Mouse (Mus musculus) cerebellum, adult 11 months (tissue): ENCODE data around the gene Gm10354.
"Not testable (repeated sequence)": the region's sequence is repeated elsewhere in the genome, so short reads cannot be mapped to it uniquely, and the experiment has no call there.

Experiments
- DNase-seq: peaks from one replicate; pipeline ENCODE4 v3.0.0; 2022

Gm10354 gene

DNA sequence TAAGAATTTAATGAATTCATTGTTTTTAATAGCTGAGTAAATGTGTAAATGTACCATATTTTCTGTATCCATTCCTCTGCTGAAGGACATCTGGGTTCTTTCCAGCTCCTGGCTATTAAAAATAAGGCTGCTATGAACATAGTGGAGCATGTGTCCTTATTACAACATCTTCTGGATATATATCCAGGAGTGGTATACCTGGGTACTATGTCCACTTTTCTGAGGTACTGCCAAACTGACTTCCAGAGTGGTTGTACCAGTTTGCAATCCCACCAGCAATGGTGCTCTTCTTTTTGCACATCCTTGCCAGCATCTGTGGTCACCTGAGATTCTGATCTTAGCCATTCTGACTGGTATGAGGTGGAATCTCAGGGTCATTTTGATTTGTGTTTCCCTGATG, 25.1 kb downstream of the Gm10354 start:
- DNase-seq: not testable (repeated sequence)

DNA sequence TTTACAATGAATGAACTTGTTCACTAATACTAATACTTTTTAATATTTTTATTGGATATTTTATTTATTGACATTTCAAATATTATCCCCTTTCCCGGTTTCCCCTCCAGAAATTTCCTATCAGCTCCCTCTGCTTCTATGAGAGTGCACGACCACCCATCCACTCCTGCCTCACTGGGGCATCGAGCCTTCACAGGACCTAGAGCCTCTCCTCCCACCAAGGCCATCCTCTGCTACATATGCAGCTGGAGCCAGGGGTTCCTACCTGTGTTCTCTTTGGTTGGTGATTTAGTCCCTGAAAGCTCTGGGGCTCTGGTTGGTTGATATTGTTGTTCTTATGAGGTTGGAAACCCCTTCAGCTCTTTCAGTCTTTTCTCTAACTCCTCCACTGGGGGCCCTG, 26.0 kb downstream of the Gm10354 start:
- not testable (repeated sequence) for DNase-seq

DNA sequence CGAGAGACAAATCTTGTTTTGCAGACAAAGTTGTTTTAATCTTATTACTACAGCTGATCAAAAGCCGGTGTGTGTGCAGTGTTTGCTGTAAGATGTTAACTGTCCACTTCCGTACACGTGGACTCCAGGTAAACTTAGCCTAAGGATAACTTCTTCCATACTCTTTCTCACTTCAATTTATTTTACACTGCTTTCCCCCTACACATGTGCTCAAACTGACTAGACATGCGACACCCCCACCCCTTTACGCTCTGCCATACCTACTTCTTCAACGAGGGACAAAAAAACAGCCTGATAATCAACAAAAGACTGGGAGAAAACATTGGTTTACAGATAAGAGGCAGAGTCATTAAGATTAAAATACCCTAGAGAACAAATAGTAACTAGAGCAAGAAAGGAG, 26.9 kb downstream of the Gm10354 start:
- not testable (repeated sequence) for DNase-seq

DNA sequence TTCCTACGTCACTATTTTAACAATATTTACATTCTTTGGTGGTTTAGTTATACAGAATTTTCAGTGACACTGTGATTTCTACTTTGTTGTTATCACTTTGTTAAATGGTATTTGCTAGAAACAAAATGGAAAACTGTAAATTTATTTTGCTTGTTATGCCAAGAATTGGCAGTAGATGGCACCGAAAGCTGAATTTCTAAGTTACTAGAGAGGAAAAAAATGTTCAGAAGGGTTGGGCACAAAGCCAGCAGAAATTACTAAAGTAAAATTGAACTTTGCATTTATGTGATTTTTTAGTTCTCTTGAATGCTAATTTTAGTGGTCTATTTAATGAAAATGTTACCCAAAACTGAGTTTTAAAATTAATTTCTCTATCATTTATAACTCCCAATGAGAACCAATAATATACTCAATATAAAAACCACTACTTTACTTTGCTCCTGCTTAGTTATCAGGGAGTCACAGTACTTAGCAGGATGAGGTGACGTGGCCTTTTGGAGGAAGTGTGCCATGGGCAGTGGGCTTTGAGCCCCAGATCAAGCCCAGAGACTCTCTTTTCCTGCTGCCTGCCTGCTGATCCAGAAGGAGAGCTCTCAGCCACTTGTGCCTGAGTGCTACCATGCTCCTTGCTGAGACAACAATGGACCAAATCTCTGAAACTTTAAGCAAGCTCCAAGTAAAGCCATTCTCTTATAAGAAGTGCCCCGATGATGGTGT, 31.1 kb downstream of the Gm10354 start:
- DNase-seq: not testable (repeated sequence)

DNA sequence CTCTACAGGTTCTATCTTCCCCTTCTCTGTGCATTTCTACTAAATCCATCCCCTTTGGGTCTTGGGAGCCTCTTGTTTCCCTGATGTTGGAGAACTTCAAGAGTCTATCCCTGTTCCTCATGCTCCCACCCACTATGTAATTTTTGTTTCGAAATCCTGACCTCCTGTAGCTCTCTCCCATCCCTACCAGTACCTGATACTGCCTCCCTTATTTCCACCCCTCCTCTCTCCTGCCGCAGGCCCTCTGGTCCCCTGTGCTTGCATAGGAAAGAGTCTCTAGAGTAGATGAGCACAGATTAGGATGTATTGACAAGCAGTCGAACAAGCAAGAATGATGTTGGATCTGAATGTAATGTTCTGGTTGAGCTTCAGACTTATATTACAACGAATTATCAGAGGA, 33.2 kb downstream of the Gm10354 start:
- not testable (repeated sequence) for DNase-seq

DNA sequence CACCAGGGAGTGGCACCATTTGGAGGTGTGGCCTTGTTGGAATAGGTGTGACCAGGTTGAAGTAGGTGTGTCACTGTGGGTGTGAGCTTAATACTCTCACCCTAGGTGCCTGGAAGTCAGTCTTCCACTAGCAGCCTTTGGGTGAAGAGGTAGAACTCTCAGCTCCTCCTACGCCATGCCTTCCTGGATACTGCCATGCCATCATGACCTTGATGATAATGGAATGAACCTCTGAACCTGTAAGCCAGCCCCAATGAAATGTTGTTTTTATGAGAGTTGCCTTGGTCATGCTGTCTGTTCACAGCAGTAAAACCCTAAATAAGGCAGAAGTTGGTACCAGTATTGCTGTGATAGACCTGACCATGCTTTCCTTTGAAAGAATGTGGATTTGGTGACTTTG, 37.7 kb downstream of the Gm10354 start:
- DNase-seq: not testable (repeated sequence)

DNA sequence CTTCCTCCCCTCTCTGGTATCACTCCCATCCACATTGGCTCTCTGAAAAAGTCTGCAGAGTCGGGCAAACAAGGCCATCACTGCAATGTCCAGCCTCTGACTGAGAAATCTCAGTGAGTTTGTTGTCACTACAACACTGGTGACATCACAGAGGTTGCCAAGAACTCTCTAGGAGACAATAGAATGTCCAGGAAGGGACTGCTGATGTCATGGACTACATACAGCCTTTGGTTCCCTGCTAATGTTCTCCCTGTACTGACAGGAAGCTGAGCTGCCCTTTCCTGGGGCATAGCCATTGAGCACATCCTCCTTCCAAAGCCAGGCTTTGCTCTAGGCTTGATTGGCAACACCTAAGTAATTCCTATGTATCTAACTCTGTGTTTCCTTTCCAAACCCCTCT, 40.4 kb downstream of the Gm10354 start, which contains the start of gene Speer4e:
Gene Speer4e, minus strand, starts transcription at position 101 of the 400 bp plus-strand sequence.
- not testable (repeated sequence) for DNase-seq

DNA sequence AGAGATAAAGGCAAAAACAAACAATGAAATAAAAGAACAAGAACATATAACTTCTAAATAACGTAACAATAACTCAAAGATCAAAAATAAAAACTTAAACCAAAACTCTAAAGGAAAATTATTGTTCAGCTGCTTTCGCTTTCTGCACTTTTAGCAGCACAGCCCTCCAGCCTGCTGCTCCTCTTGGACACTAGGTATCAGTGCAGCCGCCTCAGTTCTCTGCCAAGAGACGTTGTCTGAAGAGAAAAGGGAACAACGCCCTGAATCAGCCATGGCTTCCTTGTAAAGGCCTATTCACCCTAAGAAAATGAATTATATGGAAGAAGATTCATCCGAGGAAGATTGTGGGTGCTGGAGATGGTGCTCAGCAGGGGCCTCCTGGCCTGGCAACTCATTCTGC, 45.0 kb downstream of the Gm10354 start:
- DNase-seq: not testable (repeated sequence)

DNA sequence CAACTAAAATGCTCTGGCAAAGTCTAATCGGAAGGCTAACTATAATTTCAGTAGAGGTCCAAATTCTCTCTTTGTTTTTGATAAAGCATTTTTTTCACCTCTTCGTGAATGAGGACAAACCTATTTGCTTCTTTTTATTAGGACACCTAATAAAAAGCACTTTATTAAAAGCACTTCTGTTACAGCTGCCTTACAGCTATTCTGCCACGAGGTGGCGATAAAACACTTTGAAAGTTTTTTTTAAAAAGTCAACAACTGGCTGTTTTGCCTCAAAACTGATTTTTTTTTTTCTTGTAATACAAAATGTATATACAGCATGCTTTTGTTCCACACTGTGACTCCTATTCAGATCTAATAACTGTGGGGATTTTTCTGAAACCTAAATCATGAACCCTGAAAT, 51.7 kb downstream of the Gm10354 start:
- DNase-seq: not testable (repeated sequence)
